Mouse (Mus musculus) liver, embryonic 11.5 days (tissue): ENCODE measurements around the gene Krtap3-2. TPM values are rescaled to one million over a fixed set of nuclear protein-coding genes. Genes with fewer than 3 reads are reported as not detected.

Source experiments
- ATAC-seq: fragments of 200-750 bp; cut with Nextera tagmentation; replicated peaks from 2 replicates; pipeline ENCODE4 v1.8.0; 2017; ENCODE audit warnings: moderate number of reproducible peaks, mild to moderate bottlenecking, moderate TSS enrichment, moderate library complexity; ENCODE audit not compliant: low FRiP score
- DNase-seq: peaks from one replicate; pipeline ENCODE4 v3.0.0-alpha.2; 2017; ENCODE audit warnings: low spot score
- H3K27ac ChIP-seq: fragments of 300-500 bp; sonication (generic); 2 replicates; pipeline ENCODE4 v1.5.1; 2014; ENCODE audit warnings: mild to moderate bottlenecking, low read depth, low read length, control low read depth
- H3K27me3 ChIP-seq: fragments of 300-500 bp; sonication (generic); replicated peaks from 2 replicates; pipeline ENCODE4 v1.6.1; 2014; ENCODE audit warnings: low read length, mixed read lengths; ENCODE audit not compliant: control insufficient read depth, insufficient read depth
- H3K36me3 ChIP-seq: fragments of 300-500 bp; sonication (generic); 2 replicates; pipeline ENCODE4 v1.6.1; 2014; ENCODE audit warnings: mild to moderate bottlenecking, low read length, moderate library complexity, mixed read lengths; ENCODE audit not compliant: control insufficient read depth, insufficient read depth
- H3K4me1 ChIP-seq: fragments of 300-500 bp; sonication (generic); replicated peaks from 2 replicates; pipeline ENCODE4 v1.6.1; 2014; ENCODE audit warnings: low read length, mixed read lengths; ENCODE audit not compliant: control insufficient read depth, insufficient read depth
- H3K4me2 ChIP-seq: fragments of 300-500 bp; sonication (generic); 2 replicates; pipeline ENCODE4 v1.6.1; 2014; ENCODE audit warnings: mild to moderate bottlenecking, control low read depth, moderate library complexity
- H3K4me3 ChIP-seq: fragments of 300-500 bp; sonication (generic); 2 replicates; pipeline ENCODE4 v1.5.1; 2014; ENCODE audit warnings: low read depth, low read length, control low read depth
- H3K9ac ChIP-seq: fragments of 300-500 bp; sonication (generic); 2 replicates; pipeline ENCODE4 v1.6.1; 2014; ENCODE audit warnings: low read depth, low read length, control low read depth
- H3K9me3 ChIP-seq: fragments of 300-500 bp; sonication (generic); 2 replicates; pipeline ENCODE4 v1.6.1; 2016; ENCODE audit warnings: low read length, inconsistent platforms, mixed read lengths; ENCODE audit not compliant: control insufficient read depth
- WGBS: fragments of 180-500 bp; shearing (Covaris S2); extraction: QIAGEN DNeasy Blood & Tissue Kit; methylation state at CpG from one replicate; pipeline ENCODE4 v1.1.7; 2014; 5-methylcytosine and 5-hydroxymethylcytosine counted together
- polyA plus RNA-seq: library from polyadenylated mRNA; unstranded; fragments of >200 nt; fragmentation: Nextera tagmentation; extraction: Ambion mirVana; gene quantifications from 2 replicates; pipeline ENCODE4 v1.2.1, GENCODE M21; 2014

The Krtap3-2 gene
- polyA plus RNA-seq, 1 experiment from 2014 or later, result not detected

DNA sequence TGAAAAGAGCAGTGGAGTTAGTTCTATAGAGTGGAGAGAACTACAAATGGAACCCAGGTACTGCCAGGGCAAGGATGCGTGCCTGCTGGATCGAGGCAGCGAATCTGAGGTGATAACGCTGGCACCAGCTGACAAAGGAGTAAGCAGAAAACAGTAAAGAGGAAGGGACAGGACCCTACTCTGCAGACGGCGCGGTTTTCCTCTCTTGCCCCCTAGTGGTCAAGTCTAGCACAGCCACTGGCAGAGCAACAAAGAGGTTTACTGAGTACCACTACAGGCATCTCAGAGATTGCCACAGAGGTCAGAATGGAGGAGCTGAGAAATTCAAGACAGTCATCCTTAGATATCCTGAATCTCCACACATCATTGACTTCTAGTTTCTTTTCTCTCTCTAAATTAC lies 17.5 kb upstream of the Krtap3-2 start:
- WGBS, result 3% methylated on average over 7 of the region's 7 CpGs
- Histone ChIP-seq H3K4me1 (no peaks in the 10 kb centered on the region), H3K4me3 (no peak overlapping the region), H3K27me3 (no peaks in the 10 kb centered on the region), H3K27ac (no peak overlapping the region), H3K36me3 (no peaks in the 10 kb centered on the region), H3K4me2 (peak overlapping the region; percentile 35; the same call in 1 of the 2 replicates), H3K9ac (no peak overlapping the region), H3K9me3 (no peaks in the 10 kb centered on the region)
- DNase-seq (peak; percentile 47), ATAC-seq (0 out of 2 replicates have a peak, but pooled peaks have one; percentile 56)

DNA sequence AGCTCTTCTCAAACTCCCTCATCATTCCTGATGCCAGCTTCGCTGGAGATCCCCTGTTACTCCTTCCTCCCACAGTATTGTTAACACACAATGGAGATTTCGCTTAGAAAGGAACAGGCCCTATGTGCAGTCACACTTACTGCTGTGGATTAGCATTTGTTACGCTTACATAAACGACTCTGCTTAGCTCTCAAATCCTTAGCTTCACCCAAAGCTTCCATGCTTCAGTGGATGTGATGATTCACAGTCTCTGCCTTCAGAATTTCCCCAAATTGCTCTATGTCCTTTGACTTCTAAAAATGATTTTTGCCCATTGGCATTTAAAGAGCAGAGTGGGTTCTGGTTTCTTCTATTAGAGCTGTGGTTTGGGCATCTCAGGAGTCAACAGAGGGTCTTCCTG lies 16.5 kb upstream of the Krtap3-2 start:
- H3K9ac ChIP-seq, result no peak overlapping the region
- no peaks in the 10 kb centered on the region for H3K36me3 ChIP-seq
- 60% methylated on average over 4 of the region's 4 CpGs for WGBS
- DNase-seq (no peak), ATAC-seq (no peak)
- H3K27me3 ChIP-seq, result no peaks in the 10 kb centered on the region
- no peak overlapping the region for H3K4me2 ChIP-seq
- H3K4me1 ChIP-seq, result no peaks in the 10 kb centered on the region
- H3K27ac ChIP-seq, result no peak overlapping the region
- no peaks in the 10 kb centered on the region for H3K9me3 ChIP-seq
- no peak overlapping the region for H3K4me3 ChIP-seq

- H3K27me3 ChIP-seq, result no peaks in the 10 kb centered on the region
- H3K36me3 ChIP-seq, result no peaks in the 10 kb centered on the region
- H3K9me3 ChIP-seq, result no peaks in the 10 kb centered on the region
- WGBS, result 87% methylated on average over 7 of the region's 7 CpGs
- H3K9ac ChIP-seq, result no peak within 1 kb of the TSS; the same call in 1 of the 2 replicates
- H3K4me1 ChIP-seq, result no peaks in the 10 kb centered on the region
- ATAC-seq (no peak), DNase-seq (no peak)
- no peak within 1 kb of the TSS for H3K27ac ChIP-seq
- no peak within 1 kb of the TSS for H3K4me2 ChIP-seq
- H3K4me3 ChIP-seq, result no peak within 1 kb of the TSS
Measured at GRCm38 (mm10) chr11:99566530-99566929, 9.9 kb upstream of the Krtap3-2 start, which contains the start of gene Krtap3-1. Krtap3-1 (minus strand) TSS chr11:99566630.

DNA sequence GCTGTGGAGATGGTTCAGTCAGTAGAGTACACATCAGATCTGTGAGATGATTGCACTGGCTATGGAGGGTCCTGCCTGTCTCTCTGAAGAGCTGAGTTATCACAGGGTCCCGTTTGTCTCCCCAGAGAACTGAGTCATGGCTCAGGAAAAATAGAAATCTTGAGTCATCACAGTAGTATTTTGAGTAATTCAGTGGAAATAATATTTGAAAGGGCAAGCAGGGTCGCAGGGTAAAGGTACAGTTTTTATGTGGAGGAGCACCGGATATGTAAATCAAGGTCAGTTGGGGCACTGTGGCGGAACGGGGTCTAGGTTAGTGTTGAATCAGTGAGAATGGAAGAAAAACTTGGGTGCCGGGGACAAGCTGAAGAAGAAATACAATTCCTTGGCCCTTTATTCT lies 5.9 kb upstream of the Krtap3-2 start:
- H3K4me3 ChIP-seq, result no peak overlapping the region
- ATAC-seq (no peak), DNase-seq (no peak)
- no peak overlapping the region for H3K9ac ChIP-seq
- no peak overlapping the region for H3K4me2 ChIP-seq
- WGBS, result 77% methylated on average over 6 of the region's 6 CpGs
- no peaks in the 10 kb centered on the region for H3K4me1 ChIP-seq
- no peaks in the 10 kb centered on the region for H3K9me3 ChIP-seq
- H3K27ac ChIP-seq, result no peak overlapping the region
- H3K36me3 ChIP-seq, result no peaks in the 10 kb centered on the region
- H3K27me3 ChIP-seq, result no peaks in the 10 kb centered on the region

DNA sequence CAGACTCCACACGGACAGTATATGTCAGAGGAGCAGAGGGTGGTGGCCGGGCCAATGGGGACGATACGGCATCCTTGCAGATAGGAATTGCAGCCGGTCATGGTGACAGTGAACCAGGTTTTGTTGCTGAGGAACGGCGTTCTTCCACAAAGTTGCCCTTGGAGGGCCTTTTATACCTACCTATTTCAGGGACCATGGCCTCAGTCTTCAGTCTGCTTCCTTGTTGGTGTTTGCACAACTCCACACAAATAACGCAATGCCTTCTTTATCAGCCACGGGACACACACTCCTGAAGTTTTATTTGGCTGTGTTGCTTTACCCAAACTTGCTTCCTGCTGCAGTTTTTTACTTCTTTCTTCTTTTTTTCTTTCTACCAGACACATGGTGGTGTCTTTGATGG lies 2.7 kb upstream of the Krtap3-2 start, which contains the start of gene Gm11939:
Gene Gm11939, minus strand, starts transcription at position 101 of the 400 bp plus-strand sequence.
- no peak within 1 kb of the TSS for H3K9ac ChIP-seq
- no peak within 1 kb of the TSS for H3K27ac ChIP-seq
- DNase-seq, result no peak
- H3K9me3 ChIP-seq, result no peaks in the 10 kb centered on the region
- no peak within 1 kb of the TSS for H3K4me3 ChIP-seq
- H3K36me3 ChIP-seq, result no peaks in the 10 kb centered on the region
- no peaks in the 10 kb centered on the region for H3K27me3 ChIP-seq
- no peak for ATAC-seq
- H3K4me2 ChIP-seq, result no peak within 1 kb of the TSS
- no peaks in the 10 kb centered on the region for H3K4me1 ChIP-seq
- 86% methylated on average over 9 of the region's 9 CpGs for WGBS

GRCm38 (mm10) chr11:99557976-99558745 lies 1.5 kb upstream of the Krtap3-2 start:
- no peaks in the 10 kb centered on the region for H3K36me3 ChIP-seq
- no peak overlapping the region for H3K4me3 ChIP-seq
- H3K4me1 ChIP-seq, result no peaks in the 10 kb centered on the region
- H3K27me3 ChIP-seq, result no peaks in the 10 kb centered on the region
- H3K9me3 ChIP-seq, result no peaks in the 10 kb centered on the region
- H3K27ac ChIP-seq, result no peak overlapping the region
- no peak overlapping the region for H3K9ac ChIP-seq
- no peak for DNase-seq
- H3K4me2 ChIP-seq, result no peak overlapping the region
- 75% methylated on average over 3 of the region's 3 CpGs for WGBS
- ATAC-seq, result no peak

- Histone ChIP-seq H3K36me3 (no peaks in the 10 kb centered on the region), H3K4me1 (no peaks in the 10 kb centered on the region), H3K9me3 (no peaks in the 10 kb centered on the region), H3K4me2 (no peak overlapping the region), H3K27me3 (no peaks in the 10 kb centered on the region), H3K4me3 (no peak overlapping the region), H3K27ac (no peak overlapping the region), H3K9ac (no peak overlapping the region)
- 66% methylated on average over 2 of the region's 2 CpGs for WGBS
- no peak for ATAC-seq
- DNase-seq, result no peak
Measured at GRCm38 (mm10) chr11:99556195-99556594, 458 bp downstream of the Krtap3-2 start.

DNA sequence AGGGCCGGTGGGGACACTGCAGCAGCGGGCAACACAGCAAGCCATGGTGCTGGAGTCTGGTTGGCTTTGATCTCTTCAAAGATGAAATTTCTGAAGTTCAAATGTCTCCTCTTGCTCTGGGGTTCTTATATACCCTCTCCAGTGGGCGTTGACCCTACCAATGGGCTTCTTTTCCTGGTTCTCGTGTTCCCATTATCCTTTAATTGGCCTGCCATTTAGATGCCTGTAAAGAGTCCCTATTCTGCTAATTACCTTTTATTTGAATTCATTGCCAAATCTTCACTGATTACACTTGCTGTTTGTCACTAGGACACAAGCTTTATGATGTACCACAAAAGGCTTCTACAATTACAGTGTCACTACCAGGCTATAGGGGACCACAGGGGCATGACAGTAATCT lies 5.9 kb downstream of the Krtap3-2 start, which contains the start of gene Krtap3-3:
Gene Krtap3-3, minus strand, starts transcription at position 101 of the 400 bp plus-strand sequence.
- no peaks in the 10 kb centered on the region for H3K9me3 ChIP-seq
- DNase-seq, result no peak
- H3K4me1 ChIP-seq, result no peaks in the 10 kb centered on the region
- H3K36me3 ChIP-seq, result no peaks in the 10 kb centered on the region
- H3K4me3 ChIP-seq, result no peak within 1 kb of the TSS
- 60% methylated on average over 4 of the region's 4 CpGs for WGBS
- H3K4me2 ChIP-seq, result no peak within 1 kb of the TSS
- no peak within 1 kb of the TSS for H3K27ac ChIP-seq
- ATAC-seq, result no peak
- no peak within 1 kb of the TSS for H3K9ac ChIP-seq
- H3K27me3 ChIP-seq, result no peaks in the 10 kb centered on the region

DNA sequence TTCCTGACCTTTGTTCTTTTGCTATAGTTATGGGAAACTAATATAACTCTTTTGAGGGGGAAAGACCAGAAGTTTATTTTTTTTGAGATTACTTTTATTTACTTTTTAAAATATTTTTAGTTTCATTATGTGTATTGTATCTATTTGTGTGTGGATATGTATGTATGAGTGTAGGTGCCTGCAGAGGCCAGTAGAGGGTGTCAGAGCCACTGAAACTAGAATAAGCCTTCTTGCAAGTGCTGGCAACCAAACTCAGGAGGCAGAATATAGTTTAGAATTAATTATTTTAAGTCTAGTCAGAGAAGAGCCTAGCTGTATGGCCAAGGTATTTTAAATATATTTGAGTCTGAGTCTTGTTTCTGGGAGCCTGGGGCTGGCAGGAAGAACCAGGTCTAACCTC lies 8.8 kb downstream of the Krtap3-2 start:
- ATAC-seq, result no peak
- Histone ChIP-seq H3K9me3 (no peaks in the 10 kb centered on the region), H3K27me3 (no peaks in the 10 kb centered on the region), H3K4me1 (no peaks in the 10 kb centered on the region), H3K9ac (no peak overlapping the region), H3K27ac (no peak overlapping the region), H3K4me2 (no peak overlapping the region), H3K36me3 (no peaks in the 10 kb centered on the region), H3K4me3 (no peak overlapping the region)
- no peak for DNase-seq
